Mouse (Mus musculus) adrenal gland, adult 2 months (tissue): ENCODE measurements around the gene Hist1h2bm. TPM values are rescaled to one million over a fixed set of nuclear protein-coding genes. Genes with fewer than 3 reads are reported as not detected.

ENCODE experiments used
- microRNA-seq, 2 experiments: library from miRNA; unstranded; fragments of <30 nt; microRNA quantifications; one replicate each; pipeline ENCODE4 v1.2.0; 2021
- polyA plus RNA-seq: library from polyadenylated mRNA; depleted of rRNA; stranded (reverse); fragments of >200 nt; gene quantifications from 2 replicates; pipeline ENCODE4 v1.2.3, GENCODE M21; 2012; rRNA removed
- total RNA-seq, 2 experiments: library from RNA; stranded (reverse); gene quantifications; 2 replicates each; pipeline ENCODE4 v1.2.3; 2021

Gene Hist1h2bm
- total and polyA plus RNA-seq, 3 experiments, result 0.28 to 7.0 (median 6.5) TPM

Small RNA genes lying within 50 kb of the gene (microRNA-seq; reads per million reads assigned to microRNA genes)
- gene Gm44357, result 0 reads per million in 2 experiments
- gene Gm44367, result 0 reads per million in 2 experiments
- gene Gm44454, result 0 reads per million in 2 experiments

Other genes starting within 250 kb of the Hist1h2bm start
Only the 30 nearest of the 31 such genes appear.
- gene Gm10065, start 242.6 kb upstream of the Hist1h2bm start, total RNA-seq, result not detected
- gene Gm10065, start 242.6 kb upstream of the Hist1h2bm start, polyA plus RNA-seq, result 1.4 TPM in 1 of 2 replicates, not detected in the other
- 10 to 100 TPM; 13.3 to 14.2 TPM for gene AK157302, start 226.8 kb upstream of the Hist1h2bm start, total RNA-seq
- gene AK157302, start 226.8 kb upstream of the Hist1h2bm start, polyA plus RNA-seq, result 0.09 TPM in 1 of 2 replicates, not detected in the other
- gene Gm11273, start 220.6 kb upstream of the Hist1h2bm start, total RNA-seq, result 100 to 1,000 TPM in 1 of 2 experiments, 10 to 100 TPM in 1; 95.4 to 165 TPM
- gene Gm11273, start 220.6 kb upstream of the Hist1h2bm start, polyA plus RNA-seq, result 56.6 and 56.8 TPM in 2 replicates
- gene Zkscan8, start 190.9 kb upstream of the Hist1h2bm start, total RNA-seq, result 10 to 100 TPM; 13.9 to 17.1 TPM
- gene Zkscan8, start 190.9 kb upstream of the Hist1h2bm start, polyA plus RNA-seq, result 1.2 and 1.5 TPM in 2 replicates
- gene Olfr1366, start 179.2 kb upstream of the Hist1h2bm start, total RNA-seq, result not detected
- gene Olfr1366, start 179.2 kb upstream of the Hist1h2bm start, polyA plus RNA-seq, result not detected in 2 replicates
- gene Olfr1535, start 162.2 kb upstream of the Hist1h2bm start, total RNA-seq, result not detected
- not detected in 2 replicates for gene Olfr1535, start 162.2 kb upstream of the Hist1h2bm start, polyA plus RNA-seq
- gene Olfr1364, start 140.3 kb upstream of the Hist1h2bm start, total RNA-seq, result not detected
- gene Olfr1364, start 140.3 kb upstream of the Hist1h2bm start, polyA plus RNA-seq, result not detected in 2 replicates
- gene Olfr1362, start 108.0 kb upstream of the Hist1h2bm start, total RNA-seq, result not detected
- gene Olfr1362, start 108.0 kb upstream of the Hist1h2bm start, polyA plus RNA-seq, result 0.04 TPM in 1 of 2 replicates, not detected in the other
- not detected for gene Olfr11, start 79.5 kb upstream of the Hist1h2bm start, total RNA-seq
- gene Olfr11, start 79.5 kb upstream of the Hist1h2bm start, polyA plus RNA-seq, result not detected in 2 replicates
- not detected for gene Olfr1361, start 58.7 kb upstream of the Hist1h2bm start, total RNA-seq
- gene Olfr1361, start 58.7 kb upstream of the Hist1h2bm start, polyA plus RNA-seq, result not detected in 2 replicates
- not detected for gene Olfr1360, start 44.6 kb upstream of the Hist1h2bm start, total RNA-seq
- not detected in 2 replicates for gene Olfr1360, start 44.6 kb upstream of the Hist1h2bm start, polyA plus RNA-seq
- not detected for gene Olfr1359, start 23.9 kb upstream of the Hist1h2bm start, total RNA-seq
- not detected in 2 replicates for gene Olfr1359, start 23.9 kb upstream of the Hist1h2bm start, polyA plus RNA-seq
- gene Hist1h2bl, start 5.9 kb upstream of the Hist1h2bm start, total RNA-seq, result 10 to 100 TPM; 24.1 to 36.9 TPM
- 0.49 and 1.3 TPM in 2 replicates for gene Hist1h2bl, start 5.9 kb upstream of the Hist1h2bm start, polyA plus RNA-seq
- gene Hist1h2ai, start 5.6 kb upstream of the Hist1h2bm start, total RNA-seq, result 10 to 100 TPM; 28.5 to 38.1 TPM
- gene Hist1h2ai, start 5.6 kb upstream of the Hist1h2bm start, polyA plus RNA-seq, result 5.7 and 9.3 TPM in 2 replicates
- 10 to 100 TPM; 16.3 to 42.1 TPM for gene Hist1h3h, start 4.4 kb upstream of the Hist1h2bm start, total RNA-seq
- gene Hist1h3h, start 4.4 kb upstream of the Hist1h2bm start, polyA plus RNA-seq, result 5.5 and 8.7 TPM in 2 replicates
- gene Hist1h4j, start 13.0 kb downstream of the Hist1h2bm start, total RNA-seq, result 10 to 100 TPM in 1 of 2 experiments, 1 to 10 TPM in 1; 7.5 to 11.4 TPM
- gene Hist1h4j, start 13.0 kb downstream of the Hist1h2bm start, polyA plus RNA-seq, result 0.52 TPM in 2 replicates
- 100 to 1,000 TPM in 1 of 2 experiments, 10 to 100 TPM in 1; 76.0 to 101 TPM for gene Hist1h4k, start 28.5 kb downstream of the Hist1h2bm start, total RNA-seq
- 10.2 and 12.5 TPM in 2 replicates for gene Hist1h4k, start 28.5 kb downstream of the Hist1h2bm start, polyA plus RNA-seq
- 10 to 100 TPM; 10.8 to 11.1 TPM for gene Hist1h2ak, start 31.8 kb downstream of the Hist1h2bm start, total RNA-seq
- gene Hist1h2ak, start 31.8 kb downstream of the Hist1h2bm start, polyA plus RNA-seq, result 5.4 and 7.8 TPM in 2 replicates
- 10 to 100 TPM; 16.7 to 17.2 TPM for gene Hist1h2bn, start 32.1 kb downstream of the Hist1h2bm start, total RNA-seq
- 2.5 and 8.2 TPM in 2 replicates for gene Hist1h2bn, start 32.1 kb downstream of the Hist1h2bm start, polyA plus RNA-seq
- gene Hist1h1b, start 58.6 kb downstream of the Hist1h2bm start, total RNA-seq, result 10 to 100 TPM; 11.6 to 11.7 TPM
- gene Hist1h1b, start 58.6 kb downstream of the Hist1h2bm start, polyA plus RNA-seq, result 0.34 and 0.37 TPM in 2 replicates
- gene Hist1h3i, start 61.3 kb downstream of the Hist1h2bm start, total RNA-seq, result 10 to 100 TPM; 41.4 to 42.7 TPM
- gene Hist1h3i, start 61.3 kb downstream of the Hist1h2bm start, polyA plus RNA-seq, result 16.8 and 25.5 TPM in 2 replicates
- 1 to 10 TPM; 3.4 to 4.6 TPM for gene Hist1h2an, start 65.2 kb downstream of the Hist1h2bm start, total RNA-seq
- gene Hist1h2an, start 65.2 kb downstream of the Hist1h2bm start, polyA plus RNA-seq, result 4.2 TPM in 1 of 2 replicates, not detected in the other
- gene Hist1h2bp, start 65.4 kb downstream of the Hist1h2bm start, total RNA-seq, result 10 to 100 TPM in 1 of 2 experiments, 1 to 10 TPM in 1; 8.5 to 10.7 TPM
- 1.6 TPM in 1 of 2 replicates, not detected in the other for gene Hist1h2bp, start 65.4 kb downstream of the Hist1h2bm start, polyA plus RNA-seq
- gene Hist1h2bq, start 88.2 kb downstream of the Hist1h2bm start, total RNA-seq, result 10 to 100 TPM; 35.5 to 55.7 TPM
- 13.1 and 16.6 TPM in 2 replicates for gene Hist1h2bq, start 88.2 kb downstream of the Hist1h2bm start, polyA plus RNA-seq
- 10 to 100 TPM; 16.1 to 19.4 TPM for gene Hist1h2ao, start 88.4 kb downstream of the Hist1h2bm start, total RNA-seq
- not detected in 2 replicates for gene Hist1h2ao, start 88.4 kb downstream of the Hist1h2bm start, polyA plus RNA-seq
- 100 to 1,000 TPM; 165 to 190 TPM for gene Hist1h4m, start 89.7 kb downstream of the Hist1h2bm start, total RNA-seq
- gene Hist1h4m, start 89.7 kb downstream of the Hist1h2bm start, polyA plus RNA-seq, result 4.5 TPM in 1 of 2 replicates, not detected in the other
- gene Hist1h4n, start 110.2 kb downstream of the Hist1h2bm start, total RNA-seq, result 10 to 100 TPM; 22.2 to 52.8 TPM
- 4.1 and 6.6 TPM in 2 replicates for gene Hist1h4n, start 110.2 kb downstream of the Hist1h2bm start, polyA plus RNA-seq
- 10 to 100 TPM; 24.8 to 29.8 TPM for gene Hist1h2ap, start 111.5 kb downstream of the Hist1h2bm start, total RNA-seq
- 126 and 141 TPM in 2 replicates for gene Hist1h2ap, start 111.5 kb downstream of the Hist1h2bm start, polyA plus RNA-seq
- 10 to 100 TPM; 36.5 to 55.8 TPM for gene Hist1h2br, start 111.7 kb downstream of the Hist1h2bm start, total RNA-seq
- gene Hist1h2br, start 111.7 kb downstream of the Hist1h2bm start, polyA plus RNA-seq, result 12.6 and 15.9 TPM in 2 replicates
- gene Zfp184, start 223.1 kb downstream of the Hist1h2bm start, total RNA-seq, result 1 to 10 TPM; 1.7 to 1.9 TPM
- 0.26 and 0.35 TPM in 2 replicates for gene Zfp184, start 223.1 kb downstream of the Hist1h2bm start, polyA plus RNA-seq